Comparison of ENCODE assay signal across 12 mouse cellular contexts in the genomic region with DNA sequence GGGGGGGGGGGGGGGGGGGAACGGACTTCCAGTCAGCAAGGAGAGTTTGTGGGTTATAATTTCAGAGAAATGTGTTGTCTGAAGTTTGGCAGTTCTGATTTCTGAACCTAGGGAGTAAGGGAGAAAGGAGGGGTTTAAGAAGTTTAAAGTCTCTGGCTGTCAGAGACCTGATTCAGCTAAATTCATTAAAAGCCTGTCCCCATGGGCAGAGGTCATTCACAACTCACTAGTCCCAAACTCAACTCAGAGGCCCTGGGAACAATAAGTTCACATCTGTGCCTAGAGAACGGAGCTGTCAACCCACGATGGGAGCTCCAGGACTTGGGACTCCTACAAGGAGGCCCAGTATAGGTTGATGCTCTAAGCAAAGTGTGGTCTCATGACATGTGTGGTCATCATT. TPM values are rescaled to one million over a fixed set of nuclear protein-coding genes. Genes with fewer than 3 reads are reported as not detected.
A peak's percentile ranks its signal among the peaks of the same experiment; 100 is the strongest.
DNase-seq lines count a peak whose midpoint lies in the region; ATAC-seq and TF ChIP-seq lines count a peak whose summit lies in the region.
"Had no signal": no experiment of that assay in that cellular context is flagged by ENCODE, and none has a peak within 500 bp of the region (broad histone marks: within the 10 kb centered on the region; RNA-seq: fewer than 3 reads in every experiment).

No protein-coding gene starts in this region.

- WGBS in heart, embryonic 15.5 days = 59% methylated on average over 3 of the region's 3 CpGs
- 21% methylated on average over 3 of the region's 3 CpGs for WGBS in midbrain, embryonic 11.5 days
- 24% methylated on average over 3 of the region's 3 CpGs for WGBS in midbrain, postnatal 0 days
- 16% methylated on average over 3 of the region's 3 CpGs for WGBS in neural tube, embryonic 12.5 days

- TF ChIP-seq CTCF in midbrain, postnatal 0 days (IDR thresholded peaks at IDR 0.05) = no peak

- H3K4me2 ChIP-seq in heart, embryonic 15.5 days = peak overlapping the region; percentile 40
- peak overlapping the region; percentile 32; the same call in 1 of the 2 replicates for H3K4me2 ChIP-seq in midbrain, embryonic 11.5 days
- H3K4me2 ChIP-seq in midbrain, postnatal 0 days (ENCODE audit: low read depth, low read length, poor library complexity, severe bottlenecking) = no peak overlapping the region
- H3K4me2 ChIP-seq in neural tube, embryonic 12.5 days (replicated peaks) = peak overlapping the region; percentile 45
- H3K4me2 ChIP-seq: liver, embryonic 13.5 days had no signal

- H3K9ac ChIP-seq in heart, embryonic 15.5 days = no peak overlapping the region
- H3K9ac ChIP-seq in midbrain, embryonic 11.5 days (ENCODE audit: low read length) = no peak overlapping the region
- no peak overlapping the region for H3K9ac ChIP-seq in midbrain, postnatal 0 days (replicated peaks; ENCODE audit: low read length, poor library complexity, severe bottlenecking)
- no peak overlapping the region for H3K9ac ChIP-seq in neural tube, embryonic 12.5 days
- H3K9ac ChIP-seq: liver, embryonic 13.5 days had no signal

- ATAC-seq in heart, embryonic 15.5 days (replicated peaks; ENCODE audit: insufficient number of reproducible peaks, insufficient read depth, low FRiP score, low read depth) = no peak
- ATAC-seq in midbrain, embryonic 11.5 days (ENCODE audit: low FRiP score) = 0 out of 2 replicates have a peak, but pooled peaks have one; percentile 8
- no peak for ATAC-seq in midbrain, postnatal 0 days (ENCODE audit: low FRiP score)
- no peak for ATAC-seq in neural tube, embryonic 12.5 days (ENCODE audit: low FRiP score, low read depth)
- no peak for ATAC-seq in CD4-positive, CD25-positive, alpha-beta regulatory T cell, adult 4 months

- no peak overlapping the region for H3K27ac ChIP-seq in heart, embryonic 15.5 days
- H3K27ac ChIP-seq in midbrain, embryonic 11.5 days (ENCODE audit: low read depth, low read length) = peak overlapping the region; percentile 16; the same call in 1 of the 2 replicates
- no peak overlapping the region for H3K27ac ChIP-seq in midbrain, postnatal 0 days (ENCODE audit: low read depth, low read length)
- no peak overlapping the region for H3K27ac ChIP-seq in neural tube, embryonic 12.5 days
- H3K27ac ChIP-seq: liver, embryonic 13.5 days had no signal

- no peaks in the 10 kb centered on the region for H3K36me3 ChIP-seq in heart, embryonic 15.5 days
- H3K36me3 ChIP-seq in midbrain, embryonic 11.5 days (ENCODE audit: control insufficient read depth, insufficient read depth, low read length) = no peaks in the 10 kb centered on the region
- no peaks in the 10 kb centered on the region for H3K36me3 ChIP-seq in midbrain, postnatal 0 days (ENCODE audit: insufficient read depth, low read length)
- no peaks in the 10 kb centered on the region for H3K36me3 ChIP-seq in neural tube, embryonic 12.5 days
- H3K36me3 ChIP-seq: liver, embryonic 13.5 days had no signal

- peaks cover 77% of the 10 kb centered on the region for H3K27me3 ChIP-seq in heart, embryonic 15.5 days
- peaks cover 6% of the 10 kb centered on the region for H3K27me3 ChIP-seq in midbrain, embryonic 11.5 days (ENCODE audit: control insufficient read depth, insufficient read depth, low read length)
- peaks cover 34% of the 10 kb centered on the region for H3K27me3 ChIP-seq in midbrain, postnatal 0 days (ENCODE audit: insufficient read depth, low read length)
- H3K27me3 ChIP-seq in neural tube, embryonic 12.5 days (replicated peaks) = peaks cover 26% of the 10 kb centered on the region

- peak overlapping the region; percentile 11; the same call in 1 of the 2 replicates for H3K4me3 ChIP-seq in heart, embryonic 15.5 days
- H3K4me3 ChIP-seq in midbrain, embryonic 11.5 days (ENCODE audit: low read depth, low read length) = no peak overlapping the region
- no peak overlapping the region for H3K4me3 ChIP-seq in midbrain, postnatal 0 days (ENCODE audit: low read depth, low read length)
- H3K4me3 ChIP-seq in neural tube, embryonic 12.5 days = no peak overlapping the region
- H3K4me3 ChIP-seq: liver, embryonic 13.5 days; megakaryocyte, embryonic 14.5 days had no signal

- intact Hi-C loops in heart, postnatal 14 days (cut with DNase I) = no loop called here

- H3K9me3 ChIP-seq in heart, embryonic 15.5 days (replicated peaks) = no peaks in the 10 kb centered on the region
- H3K9me3 ChIP-seq in midbrain, embryonic 11.5 days (ENCODE audit: control insufficient read depth, low read length) = no peaks in the 10 kb centered on the region
- H3K9me3 ChIP-seq in midbrain, postnatal 0 days (ENCODE audit: low read length) = no peaks in the 10 kb centered on the region
- no peaks in the 10 kb centered on the region for H3K9me3 ChIP-seq in neural tube, embryonic 12.5 days
- H3K9me3 ChIP-seq: liver, embryonic 13.5 days had no signal

- H3K4me1 ChIP-seq in heart, embryonic 15.5 days (replicated peaks) = peaks cover 44% of the 10 kb centered on the region
- H3K4me1 ChIP-seq in midbrain, embryonic 11.5 days (ENCODE audit: control insufficient read depth, insufficient read depth, low read length) = peaks cover 23% of the 10 kb centered on the region
- H3K4me1 ChIP-seq in midbrain, postnatal 0 days (ENCODE audit: insufficient read depth, low read length) = 0 out of 2 replicates have a peak, but pooled peaks cover 4% of the 10 kb centered on the region
- H3K4me1 ChIP-seq in neural tube, embryonic 12.5 days = peaks cover 34% of the 10 kb centered on the region

- no peak for DNase-seq in heart, postnatal 14 days
- peak; percentile 88 for DNase-seq in midbrain, embryonic 11.5 days (ENCODE audit: low spot score, missing footprints)
- DNase-seq in midbrain, postnatal 0 days (ENCODE audit: low spot score) = no peak
- peak; percentile 84 for DNase-seq in kidney, adult 9 months
- no peak for DNase-seq in ovary, postnatal 10 days (ENCODE audit: low spot score)
- DNase-seq: cerebellum, adult 2 months; liver, embryonic 13.5 days; thymus, postnatal 14 days had no signal

RNA-seq across cellular contexts. Expression of a gene that starts 3.5 kb away (rescaled TPM):
- polyA plus RNA-seq in heart, embryonic 15.5 days (2015; fragmentation: Nextera tagmentation; extraction: Ambion mirVana) = 2.4 and 2.9 TPM in 2 replicates
- 10 to 100 TPM; 42.2 to 50.0 TPM for total RNA-seq in heart, postnatal 14 days (2021)
- 2.1 and 2.2 TPM in 2 replicates for polyA plus RNA-seq in midbrain, embryonic 11.5 days (2014; fragmentation: Nextera tagmentation; extraction: Ambion mirVana)
- 1.8 and 2.0 TPM in 2 replicates for total RNA-seq in midbrain, postnatal 0 days (2014; rRNA removed)
- 0.48 and 0.54 TPM in 2 replicates for polyA plus RNA-seq in midbrain, postnatal 0 days (2015; fragmentation: Nextera tagmentation; extraction: Ambion mirVana)
- polyA plus RNA-seq in neural tube, embryonic 12.5 days (2016; fragmentation: Nextera tagmentation; extraction: Ambion mirVana) = 1.6 TPM in 2 replicates
- polyA plus RNA-seq in CD4-positive, CD25-positive, alpha-beta regulatory T cell, adult 4 months (2017; shearing (Covaris generic)) = not detected

Comparison
In these comparisons a context has a peak if more than half of its experiments do, and no peak if none do; other contexts are left out.
1. DNase-seq: peak in midbrain, embryonic 11.5 days (single experiment) and kidney, adult 9 months (single experiment); none in heart, postnatal 14 days (0 of 2), midbrain, postnatal 0 days (single experiment) and ovary, postnatal 10 days (single experiment).